ENCODE assay signal across 8 mouse cellular contexts in the genomic region with DNA sequence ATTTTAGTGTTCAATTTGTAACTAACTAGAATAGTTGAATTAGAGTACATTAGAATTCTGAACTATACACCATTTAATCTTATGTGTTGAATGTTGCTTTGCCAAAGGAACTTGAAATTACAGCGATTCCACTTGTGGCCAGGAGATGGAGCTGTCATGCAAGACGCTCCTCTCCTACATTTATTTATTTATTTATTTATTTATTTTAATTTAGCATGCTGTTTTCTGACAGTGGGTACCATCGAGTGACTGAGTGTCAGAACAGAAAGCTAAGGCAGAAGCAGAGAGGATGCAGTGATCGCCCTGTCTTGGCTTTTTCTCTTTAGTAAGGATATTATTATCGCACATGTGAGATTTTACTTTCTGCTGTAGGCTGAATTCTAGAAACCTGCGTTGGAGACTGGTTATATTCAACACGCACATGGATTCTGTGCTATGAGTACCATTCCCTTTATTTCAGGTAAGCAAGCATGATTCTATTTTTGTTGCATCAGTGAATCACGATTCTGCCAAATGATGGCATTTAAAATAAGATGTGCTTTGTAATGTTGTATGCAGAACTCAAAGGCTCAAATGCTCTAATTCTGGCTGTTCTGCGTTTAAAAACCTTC. TPM values are rescaled to one million over a fixed set of nuclear protein-coding genes. Genes with fewer than 3 reads are reported as not detected.
DNase-seq lines count a peak whose midpoint lies in the region; ATAC-seq and TF ChIP-seq lines count a peak whose summit lies in the region.

Gene Scn2a, plus strand, starts transcription at position 216 of the 611 bp plus-strand sequence.

- H3K9me3 ChIP-seq in hindbrain, embryonic 15.5 days = no peaks in the 10 kb centered on the region

- no peaks in the 10 kb centered on the region for H3K4me1 ChIP-seq in cortical plate, adult 2 months (ENCODE audit: control insufficient read depth, insufficient read depth, low read length)
- H3K4me1 ChIP-seq in hindbrain, embryonic 15.5 days (replicated peaks) = peaks cover 8% of the 10 kb centered on the region; the same call in 1 of the 2 replicates

- TF ChIP-seq CTCF in cortical plate, adult 2 months (IDR thresholded peaks at IDR 0.05; ENCODE audit: extremely low read depth, insufficient read depth, low read length) = peak; percentile 71

- TF ChIP-seq POLR2A in cortical plate, adult 2 months (IDR thresholded peaks at IDR 0.05; ENCODE audit: extremely low read depth, insufficient read depth, low read length) = peak; percentile 21; the same call in 1 of the 2 replicates

- peak within 1 kb of the TSS; percentile 62 for H3K4me3 ChIP-seq in cortical plate, adult 2 months (ENCODE audit: insufficient read depth, low read length)
- peak within 1 kb of the TSS; percentile 42 for H3K4me3 ChIP-seq in hindbrain, embryonic 15.5 days

- peak; percentile 7 for DNase-seq in kidney, adult 18-20 months
- DNase-seq in kidney, adult 11 months = no peak
- peak; percentile 68 for DNase-seq in R1 (ENCODE audit: low read depth, low spot score)
- peak; percentile 65 to 86 for DNase-seq in left cerebral cortex, postnatal 25 days (ENCODE audit: low spot score in 2 of 2)
- peak; percentile 74 for DNase-seq in retina, postnatal 1 day
- DNase-seq in ovary, postnatal 10 days (ENCODE audit: low spot score) = no peak

- no peaks in the 10 kb centered on the region for H3K27me3 ChIP-seq in hindbrain, embryonic 15.5 days

- 29% methylated on average over 9 of the region's 9 CpGs for WGBS in hindbrain, embryonic 15.5 days

- ATAC-seq in hindbrain, embryonic 15.5 days (ENCODE audit: low FRiP score, low read depth) = peak; percentile 43

- peak within 1 kb of the TSS; percentile 52 for H3K4me2 ChIP-seq in hindbrain, embryonic 15.5 days

- H3K27ac ChIP-seq in cortical plate, adult 2 months (ENCODE audit: insufficient read depth, low read length) = peak within 1 kb of the TSS; percentile 66
- H3K27ac ChIP-seq in hindbrain, embryonic 15.5 days (replicated peaks) = peak within 1 kb of the TSS; percentile 85

- H3K9ac ChIP-seq in hindbrain, embryonic 15.5 days = peak within 1 kb of the TSS; percentile 34

- intact Hi-C loops in left cerebral cortex, postnatal 25 days (cut with DNase I) = loop anchor here (1.0 to 2.0 kb wide), 2 partner anchors 49 to 98 kb away; no protein-coding TSS in a partner anchor

- H3K36me3 ChIP-seq in hindbrain, embryonic 15.5 days = no peaks in the 10 kb centered on the region

RNA-seq across cellular contexts. Expression of gene Scn2a, which starts in this region (rescaled TPM):
- 81.1 and 82.4 TPM in 2 replicates for polyA plus RNA-seq in cortical plate, adult 2 months (2012; rRNA removed)
- 44.2 and 45.7 TPM in 2 replicates for polyA plus RNA-seq in hindbrain, embryonic 15.5 days (2015; fragmentation: Nextera tagmentation; extraction: Ambion mirVana)
- total RNA-seq in left cerebral cortex, postnatal 25 days (2021) = 100 to 1,000 TPM; 312 to 326 TPM

Comparison
In these comparisons a context has a peak if more than half of its experiments do, and no peak if none do; other contexts are left out.
1. DNase-seq: peak in kidney, adult 18-20 months (single experiment), R1 (single experiment), left cerebral cortex, postnatal 25 days (2 of 2) and retina, postnatal 1 day (single experiment); none in kidney, adult 11 months (single experiment) and ovary, postnatal 10 days (single experiment).